Mouse (Mus musculus) gastrocnemius, postnatal 10 days (tissue): ENCODE data around the gene Cryab. TPM values are rescaled to one million over a fixed set of nuclear protein-coding genes. Genes with fewer than 3 reads are reported as not detected.

ENCODE experiments used
- DNase-seq: peaks from one replicate; pipeline ENCODE4 v3.0.0; 2021; ENCODE audit warnings: mixed read lengths
- total RNA-seq, 2 experiments: library from RNA; stranded (reverse); gene quantifications; 2 replicates each; pipeline ENCODE4 v1.2.3; 2021

Gene Cryab
- total RNA-seq, 2 experiments from 2014 or later = 667 to 687 TPM

- DNase-seq = no peak
Observed at GRCm38 (mm10) chr9:50742261-50742660, 8.9 kb upstream of the Cryab start.

GRCm38 (mm10) chr9:50742744-50743143 lies 8.4 kb upstream of the Cryab start:
- DNase-seq = no peak

- DNase-seq = no peak
Observed at GRCm38 (mm10) chr9:50745806-50746205, 5.3 kb upstream of the Cryab start.

- no peak for DNase-seq
Observed at GRCm38 (mm10) chr9:50746214-50746677, 4.9 kb upstream of the Cryab start, which contains the start of gene 2310030G06Rik. Gene 2310030G06Rik, minus strand, starts transcription at chr9:50746536.

- no peak for DNase-seq
Observed at GRCm38 (mm10) chr9:50750706-50751105, 419 bp upstream of the Cryab start.

GRCm38 (mm10) chr9:50752054-50752602 lies 1.0 kb downstream of the Cryab start, which contains the start of gene Hspb2:
Gene Hspb2, minus strand, starts transcription at chr9:50752354.
- peak; percentile 63 for DNase-seq

GRCm38 (mm10) chr9:50752784-50753615 lies 1.9 kb downstream of the Cryab start:
- peak; percentile 91 for DNase-seq

- DNase-seq = no peak
Observed at GRCm38 (mm10) chr9:50753947-50754346, 2.8 kb downstream of the Cryab start.

- no peak for DNase-seq
Observed at GRCm38 (mm10) chr9:50756711-50757110, 5.6 kb downstream of the Cryab start.

GRCm38 (mm10) chr9:50761520-50762243 lies 10.6 kb downstream of the Cryab start:
- no peak for DNase-seq

- DNase-seq = no peak
Observed at GRCm38 (mm10) chr9:50763331-50763730, 12.2 kb downstream of the Cryab start.

GRCm38 (mm10) chr9:50767531-50768106 lies 16.5 kb downstream of the Cryab start:
- no peak for DNase-seq

- DNase-seq = peak; percentile 94
Observed at GRCm38 (mm10) chr9:50768107-50769002, 17.2 kb downstream of the Cryab start, which contains the start of gene Fdxacb1. Gene Fdxacb1, plus strand, starts transcription at chr9:50768236.

- DNase-seq = no peak
Observed at GRCm38 (mm10) chr9:50770011-50770410, 18.9 kb downstream of the Cryab start.

- no peak for DNase-seq
Observed at GRCm38 (mm10) chr9:50774026-50774462, 22.9 kb downstream of the Cryab start.

GRCm38 (mm10) chr9:50774991-50775612 lies 24.0 kb downstream of the Cryab start, which contains the start of the genes Alg9 and 1110032A03Rik:
Gene Alg9, plus strand, starts transcription at chr9:50775019.
Gene 1110032A03Rik, minus strand, starts transcription at chr9:50775520.
- peak; percentile 90 for DNase-seq

GRCm38 (mm10) chr9:50775662-50776126 lies 24.6 kb downstream of the Cryab start:
- peak; percentile 33 for DNase-seq

- DNase-seq = no peak
Observed at GRCm38 (mm10) chr9:50776162-50776760, 25.1 kb downstream of the Cryab start.

- peak; percentile 29 for DNase-seq
Observed at GRCm38 (mm10) chr9:50782155-50782554, 31.0 kb downstream of the Cryab start.

- DNase-seq = no peak
Observed at GRCm38 (mm10) chr9:50795266-50795665, 44.1 kb downstream of the Cryab start.
